Mouse (Mus musculus) intestine, postnatal 0 days (tissue): Measurements from ENCODE around the gene Mical2. TPM values are rescaled to one million over a fixed set of nuclear protein-coding genes. Genes with fewer than 3 reads are reported as not detected.

ENCODE experiments used
- ATAC-seq: fragments of 200-750 bp; cut with Nextera tagmentation; 2 replicates; pipeline ENCODE4 v1.8.0; 2017; ENCODE audit warnings: mild to moderate bottlenecking, moderate TSS enrichment, moderate library complexity
- H3K27ac ChIP-seq: fragments of 300-500 bp; sonication (generic); 2 replicates; pipeline ENCODE4 v1.5.1; 2014; ENCODE audit warnings: mild to moderate bottlenecking, low read depth, low read length, moderate library complexity
- H3K27me3 ChIP-seq: fragments of 300-500 bp; sonication (generic); replicated peaks from 2 replicates; pipeline ENCODE4 v1.6.1; 2014; ENCODE audit warnings: low read length, mixed read lengths; ENCODE audit not compliant: control insufficient read depth, insufficient read depth
- H3K36me3 ChIP-seq: fragments of 300-500 bp; sonication (generic); 2 replicates; pipeline ENCODE4 v1.6.1; 2014; ENCODE audit warnings: mild to moderate bottlenecking, moderate library complexity; ENCODE audit not compliant: control insufficient read depth, insufficient read depth
- H3K4me1 ChIP-seq: fragments of 300-500 bp; sonication (generic); replicated peaks from 2 replicates; pipeline ENCODE4 v1.6.1; 2014; ENCODE audit warnings: antibody characterized with exemption, low read length, mixed read lengths; ENCODE audit not compliant: control insufficient read depth, insufficient read depth
- H3K4me2 ChIP-seq: fragments of 300-500 bp; sonication (generic); replicated peaks from 2 replicates; pipeline ENCODE4 v1.6.1; 2014; ENCODE audit warnings: low read depth, mild to moderate bottlenecking, moderate library complexity
- H3K4me3 ChIP-seq: fragments of 300-500 bp; sonication (generic); 2 replicates; pipeline ENCODE4 v1.5.1; 2014; ENCODE audit warnings: low read depth, low read length
- H3K9ac ChIP-seq: fragments of 300-500 bp; sonication (generic); 2 replicates; pipeline ENCODE4 v1.6.1; 2014; ENCODE audit warnings: mild to moderate bottlenecking, low read depth, low read length
- H3K9me3 ChIP-seq: fragments of 300-500 bp; sonication (generic); 2 replicates; pipeline ENCODE4 v1.6.1; 2016; ENCODE audit warnings: mixed run types; ENCODE audit not compliant: control insufficient read depth
- CTCF ChIP-seq: sonication (generic); IDR thresholded peaks from 2 replicates; pipeline ENCODE4 v1.5.1; 2016; ENCODE audit warnings: low read depth, mild to moderate bottlenecking, control low read depth, antibody characterized with exemption, moderate library complexity
- WGBS: fragments of 180-500 bp; shearing (Covaris S2); extraction: QIAGEN DNeasy Blood & Tissue Kit; methylation state at CpG from one replicate; pipeline ENCODE4 v1.1.7; 2014; 5-methylcytosine and 5-hydroxymethylcytosine counted together
- polyA plus RNA-seq: library from polyadenylated mRNA; unstranded; fragments of >200 nt; fragmentation: Nextera tagmentation; extraction: Ambion mirVana; gene quantifications from 2 replicates; pipeline ENCODE4 v1.2.1, GENCODE M21; 2015

The Mical2 gene
- polyA plus RNA-seq, 1 experiment from 2014 or later: 13.0 TPM

DNA sequence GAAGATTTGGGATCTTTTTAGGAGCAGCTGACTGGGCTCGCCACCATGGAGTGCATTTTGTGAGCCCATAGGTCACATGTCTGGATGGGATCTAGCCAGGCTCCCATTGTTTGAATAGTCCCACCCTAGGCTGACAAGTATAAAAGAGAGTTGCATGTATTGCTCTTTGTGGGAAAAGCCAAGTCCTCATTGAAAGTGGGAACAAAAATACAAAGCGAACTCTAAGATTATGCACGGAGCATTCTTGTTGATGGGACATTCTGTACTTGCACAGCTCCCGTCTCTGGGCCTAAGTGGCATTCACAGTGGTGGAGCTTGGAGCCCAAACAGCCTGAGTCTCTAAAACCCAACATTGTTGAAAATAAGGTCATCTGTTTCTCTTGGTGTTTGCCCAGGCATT lies 101.2 kb downstream of the Mical2 start:
- H3K27ac ChIP-seq: no peak overlapping the region
- H3K4me1 ChIP-seq: no peaks in the 10 kb centered on the region; the same call in 1 of the 2 replicates
- no peak overlapping the region for H3K4me3 ChIP-seq
- H3K9me3 ChIP-seq: no peaks in the 10 kb centered on the region
- no peaks in the 10 kb centered on the region for H3K27me3 ChIP-seq
- TF ChIP-seq CTCF: no peak
- no peak for ATAC-seq
- WGBS: 90% methylated on average over 4 of the region's 4 CpGs
- peaks cover 60% of the 10 kb centered on the region for H3K36me3 ChIP-seq
- no peak overlapping the region for H3K4me2 ChIP-seq
- H3K9ac ChIP-seq: no peak overlapping the region

GRCm38 (mm10) chr7:112328969-112329368 lies 103.3 kb downstream of the Mical2 start:
- 22% methylated on average over 1 of the region's 1 CpGs for WGBS
- Histone ChIP-seq H3K9ac (no peak overlapping the region), H3K36me3 (peaks cover 53% of the 10 kb centered on the region), H3K9me3 (no peaks in the 10 kb centered on the region), H3K27me3 (no peaks in the 10 kb centered on the region), H3K4me1 (no peaks in the 10 kb centered on the region), H3K27ac (no peak overlapping the region), H3K4me3 (no peak overlapping the region), H3K4me2 (no peak overlapping the region)
- no peak for ATAC-seq
- peak; percentile 78 for TF ChIP-seq CTCF

DNA sequence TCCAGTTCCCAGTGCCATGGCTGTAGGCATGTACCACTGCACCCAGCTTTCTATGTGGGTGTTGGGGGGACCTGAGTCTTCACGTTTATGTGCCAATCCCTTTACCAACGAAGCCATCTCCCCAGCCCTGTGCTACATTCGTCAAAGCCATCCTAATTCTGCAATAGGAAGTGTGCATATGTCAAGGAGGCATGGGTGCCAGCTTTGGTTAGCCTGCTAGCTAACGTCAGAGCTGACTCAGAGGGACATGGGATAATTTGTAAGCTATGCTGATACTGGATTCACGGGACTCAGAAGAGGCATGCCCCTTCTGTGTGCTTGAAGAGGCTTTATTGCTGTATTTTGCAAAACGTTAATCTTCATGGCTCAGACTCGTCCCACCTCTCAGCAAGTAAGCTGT lies 103.8 kb downstream of the Mical2 start:
- no peak overlapping the region for H3K27ac ChIP-seq
- ATAC-seq: no peak
- no peak overlapping the region for H3K4me2 ChIP-seq
- H3K36me3 ChIP-seq: peaks cover 48% of the 10 kb centered on the region
- no peaks in the 10 kb centered on the region for H3K9me3 ChIP-seq
- TF ChIP-seq CTCF: no peak
- 74% methylated on average over 7 of the region's 7 CpGs for WGBS
- H3K4me3 ChIP-seq: no peak overlapping the region
- H3K27me3 ChIP-seq: no peaks in the 10 kb centered on the region
- H3K9ac ChIP-seq: no peak overlapping the region
- no peaks in the 10 kb centered on the region for H3K4me1 ChIP-seq

- no peak for TF ChIP-seq CTCF
- Histone ChIP-seq H3K4me1 (no peaks in the 10 kb centered on the region), H3K27ac (no peak overlapping the region), H3K9ac (no peak overlapping the region), H3K36me3 (peaks cover 39% of the 10 kb centered on the region), H3K9me3 (no peaks in the 10 kb centered on the region), H3K27me3 (no peaks in the 10 kb centered on the region), H3K4me2 (no peak overlapping the region), H3K4me3 (no peak overlapping the region)
- no peak for ATAC-seq
- 77% methylated on average over 8 of the region's 8 CpGs for WGBS
Measured at GRCm38 (mm10) chr7:112330935-112331334, 105.3 kb downstream of the Mical2 start.

GRCm38 (mm10) chr7:112331804-112332203 lies 106.1 kb downstream of the Mical2 start:
- 80% methylated on average over 8 of the region's 8 CpGs for WGBS
- no peak overlapping the region for H3K9ac ChIP-seq
- H3K27me3 ChIP-seq: no peaks in the 10 kb centered on the region
- ATAC-seq: no peak
- no peak overlapping the region for H3K4me3 ChIP-seq
- H3K4me2 ChIP-seq: no peak overlapping the region
- H3K9me3 ChIP-seq: no peaks in the 10 kb centered on the region
- H3K36me3 ChIP-seq: peaks cover 40% of the 10 kb centered on the region
- no peak for TF ChIP-seq CTCF
- H3K27ac ChIP-seq: no peak overlapping the region
- H3K4me1 ChIP-seq: no peaks in the 10 kb centered on the region

- no peak overlapping the region for H3K9ac ChIP-seq
- no peaks in the 10 kb centered on the region for H3K4me1 ChIP-seq
- H3K27me3 ChIP-seq: no peaks in the 10 kb centered on the region
- H3K36me3 ChIP-seq: peaks cover 40% of the 10 kb centered on the region
- H3K27ac ChIP-seq: no peak overlapping the region
- no peak for ATAC-seq
- TF ChIP-seq CTCF: no peak
- no peak overlapping the region for H3K4me2 ChIP-seq
- H3K4me3 ChIP-seq: no peak overlapping the region
- WGBS: 66% methylated on average over 5 of the region's 5 CpGs
- H3K9me3 ChIP-seq: no peaks in the 10 kb centered on the region
Measured at GRCm38 (mm10) chr7:112332426-112332825, 106.8 kb downstream of the Mical2 start.

GRCm38 (mm10) chr7:112333404-112333803 lies 107.7 kb downstream of the Mical2 start:
- no peak for TF ChIP-seq CTCF
- H3K27ac ChIP-seq: no peak overlapping the region
- H3K27me3 ChIP-seq: no peaks in the 10 kb centered on the region
- ATAC-seq: no peak
- no peaks in the 10 kb centered on the region for H3K9me3 ChIP-seq
- H3K36me3 ChIP-seq: peaks cover 40% of the 10 kb centered on the region
- H3K4me1 ChIP-seq: no peaks in the 10 kb centered on the region
- no peak overlapping the region for H3K4me3 ChIP-seq
- H3K4me2 ChIP-seq: no peak overlapping the region
- no peak overlapping the region for H3K9ac ChIP-seq
- WGBS: 88% methylated on average over 7 of the region's 7 CpGs
